Mouse (Mus musculus) liver (tissue): ENCODE data around the gene Tnfrsf21.

ENCODE experiments used
- DNase-seq: peaks from one replicate; pipeline ENCODE4 v3.0.0-alpha.2; 2020; ENCODE audit warnings: mixed read lengths

Tnfrsf21 gene

DNA sequence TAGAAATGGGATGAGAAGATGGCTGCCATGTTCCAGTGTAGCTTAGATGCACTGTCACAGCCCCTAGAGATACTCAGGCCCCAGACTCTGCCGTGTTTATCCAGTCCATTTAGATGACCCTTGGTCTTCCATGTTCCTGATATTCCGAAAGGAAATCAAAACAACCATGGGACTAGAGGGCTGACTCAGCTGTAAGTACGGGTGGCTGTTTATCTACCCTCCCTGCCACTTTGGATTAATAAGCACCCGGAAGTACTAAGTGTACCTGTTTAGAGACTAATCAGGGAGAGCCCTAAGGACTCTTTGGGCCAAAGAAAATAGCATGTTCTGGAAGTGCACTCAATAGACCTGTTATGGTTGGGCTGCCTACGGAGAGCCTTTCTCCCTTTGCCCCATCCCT is 64.9 kb downstream of the Tnfrsf21 start:
- no peak for DNase-seq

DNA sequence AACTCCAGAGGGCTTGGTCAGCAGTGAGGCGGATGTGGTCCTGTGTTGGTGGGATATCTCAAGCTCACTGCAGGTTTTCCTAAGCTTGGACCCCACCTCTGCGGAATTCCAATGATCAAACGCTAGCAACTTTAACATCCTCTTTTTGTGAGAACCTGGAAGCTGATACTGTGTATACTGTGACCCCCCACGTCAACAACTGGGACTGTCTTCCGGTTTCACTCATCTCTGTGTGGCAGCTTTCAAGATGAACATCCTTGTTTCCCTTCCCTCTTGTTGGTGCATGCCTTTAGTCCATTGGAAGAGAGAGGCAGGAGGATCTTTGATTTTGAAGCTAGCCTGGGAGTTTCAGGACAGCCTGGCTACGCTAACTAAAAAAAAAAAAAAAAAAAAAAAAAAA is 73.1 kb downstream of the Tnfrsf21 start:
- DNase-seq: no peak

DNA sequence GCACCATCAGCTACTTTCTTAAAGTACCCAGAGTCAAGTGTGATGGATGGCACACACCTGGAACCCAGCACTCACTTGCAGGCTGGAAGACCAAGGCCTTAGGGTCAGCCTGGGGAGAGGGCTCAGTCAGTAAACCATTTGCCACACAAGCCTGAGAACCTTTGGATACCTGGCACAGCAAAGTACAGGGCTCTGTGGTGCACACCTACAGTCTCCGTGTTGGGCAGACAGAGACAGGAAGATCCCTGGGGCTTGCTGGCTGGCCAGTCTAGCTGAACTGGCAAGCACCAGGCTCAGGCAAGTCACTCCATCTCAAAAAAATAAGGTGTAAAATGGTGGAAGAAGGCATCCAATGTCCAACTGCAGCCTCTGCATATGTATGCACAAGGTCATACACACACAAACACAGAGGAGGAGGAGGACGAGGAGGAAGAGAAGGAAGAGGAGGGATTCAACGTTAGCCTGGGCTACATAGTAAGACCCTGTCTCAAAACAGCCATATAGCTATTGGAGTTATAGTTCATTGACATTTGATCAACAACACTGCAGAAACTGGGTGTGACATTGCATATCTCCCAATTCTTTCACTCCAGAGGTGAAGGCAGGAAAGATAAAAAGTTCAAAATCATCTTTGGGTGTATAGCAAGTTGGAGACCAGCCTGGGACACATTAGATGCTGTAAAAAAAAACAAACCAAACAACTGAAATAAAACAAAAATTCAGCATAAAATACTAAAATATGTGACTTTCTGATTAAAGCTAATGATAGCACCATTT is 74.8 kb downstream of the Tnfrsf21 start:
- no peak for DNase-seq

GRCm38 (mm10) chr17:43092280-43092995 is 76.1 kb downstream of the Tnfrsf21 start:
- DNase-seq: no peak

- DNase-seq: no peak
Observed at GRCm38 (mm10) chr17:43094285-43094684, 77.9 kb downstream of the Tnfrsf21 start.

GRCm38 (mm10) chr17:43097101-43097688 is 80.8 kb downstream of the Tnfrsf21 start:
- no peak for DNase-seq

DNA sequence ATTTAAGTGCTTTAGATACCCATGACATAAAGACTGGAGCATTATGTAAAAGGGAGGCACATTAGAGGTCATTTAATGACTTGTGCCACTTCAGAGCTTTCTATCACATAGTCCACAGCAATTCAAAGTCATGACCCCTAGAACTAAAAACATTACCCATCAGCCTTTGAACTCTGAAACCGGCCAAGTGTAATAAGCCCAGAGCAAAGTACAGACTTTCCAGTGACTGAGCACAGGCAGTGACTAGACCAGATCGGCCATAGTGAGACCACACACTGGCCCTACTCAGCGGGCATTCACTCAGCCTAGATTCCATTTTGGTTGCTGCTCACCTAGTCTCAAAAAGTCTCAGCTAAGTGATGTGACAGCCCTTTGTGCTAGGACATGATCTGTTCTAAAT is 89.8 kb downstream of the Tnfrsf21 start:
- DNase-seq: no peak

DNA sequence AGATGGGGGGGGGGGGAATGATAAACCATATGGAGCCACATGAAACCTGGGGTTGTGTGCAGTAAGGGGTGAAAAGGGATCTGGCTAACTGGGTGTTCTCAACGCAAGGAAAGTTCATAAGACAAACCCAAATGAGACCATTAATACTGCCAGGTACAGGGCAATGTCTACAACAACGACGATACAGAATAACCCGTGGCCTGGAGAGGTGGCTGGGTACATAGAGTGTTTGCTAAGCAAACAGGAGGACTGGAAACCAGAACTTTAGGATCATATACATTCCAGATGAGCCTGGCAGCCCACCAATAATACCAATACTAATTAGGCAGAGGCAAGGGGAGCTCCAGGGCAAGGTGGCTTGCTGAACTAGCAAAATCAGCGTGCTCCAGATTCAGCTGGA is 91.0 kb downstream of the Tnfrsf21 start:
- DNase-seq: no peak

GRCm38 (mm10) chr17:43109501-43109900 is 93.1 kb downstream of the Tnfrsf21 start:
- no peak for DNase-seq

DNA sequence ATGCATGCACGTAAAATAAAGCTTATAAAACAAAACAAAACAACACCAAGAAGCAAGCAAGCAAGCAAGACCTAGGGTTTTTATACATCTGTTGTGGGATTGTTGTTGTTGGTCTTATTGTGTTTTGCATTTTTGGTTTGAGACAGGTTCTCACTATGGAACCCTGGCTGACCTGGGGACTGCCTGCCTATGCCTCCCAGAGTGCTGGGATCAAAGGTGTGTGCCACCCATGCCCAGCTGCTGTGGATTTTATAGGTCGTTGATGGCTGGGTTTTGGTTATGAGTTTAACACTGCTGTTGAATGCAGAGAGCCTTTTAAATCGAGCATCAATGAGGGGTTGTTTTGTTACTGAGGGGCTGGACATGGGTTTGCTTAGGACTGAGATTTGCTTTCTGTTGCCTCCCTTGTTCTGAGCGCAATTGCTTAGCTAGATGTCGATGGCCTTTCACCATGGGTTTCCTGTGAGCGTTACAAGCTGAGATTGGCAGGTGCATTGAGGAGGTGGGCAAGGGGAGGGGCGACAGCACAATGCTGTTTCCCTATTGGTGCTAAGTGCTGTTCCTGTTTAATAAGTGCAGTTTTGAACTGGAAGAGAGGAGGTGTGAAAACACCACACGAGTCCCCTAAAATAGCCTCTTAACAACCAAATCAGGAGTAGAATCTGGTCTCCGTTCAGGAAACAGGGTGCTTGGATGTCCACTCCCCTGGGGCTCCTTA is 94.0 kb downstream of the Tnfrsf21 start:
- DNase-seq: no peak

GRCm38 (mm10) chr17:43113391-43113984 is 97.1 kb downstream of the Tnfrsf21 start:
- no peak for DNase-seq

- no peak for DNase-seq
Observed at GRCm38 (mm10) chr17:43114086-43114581, 97.8 kb downstream of the Tnfrsf21 start.

DNA sequence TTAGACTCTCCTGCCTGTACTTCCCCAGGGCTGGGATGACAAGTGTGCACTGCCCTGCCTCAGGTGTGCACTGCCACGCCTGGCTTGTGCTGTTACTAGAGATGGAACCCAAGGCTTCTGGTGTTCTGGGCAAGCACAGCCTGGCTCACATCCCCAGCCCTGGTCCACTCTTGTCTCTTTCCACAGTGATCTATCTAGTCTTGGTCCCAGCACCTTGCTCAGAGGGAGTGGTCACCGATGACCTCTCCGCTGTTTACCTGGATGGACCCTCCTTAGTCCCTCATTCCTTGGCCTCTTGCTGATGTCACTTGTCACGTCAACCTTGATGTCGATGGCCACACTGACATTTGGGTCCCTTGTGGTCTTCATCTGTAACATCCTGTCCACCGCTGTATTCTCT is 98.6 kb downstream of the Tnfrsf21 start:
- no peak for DNase-seq

DNA sequence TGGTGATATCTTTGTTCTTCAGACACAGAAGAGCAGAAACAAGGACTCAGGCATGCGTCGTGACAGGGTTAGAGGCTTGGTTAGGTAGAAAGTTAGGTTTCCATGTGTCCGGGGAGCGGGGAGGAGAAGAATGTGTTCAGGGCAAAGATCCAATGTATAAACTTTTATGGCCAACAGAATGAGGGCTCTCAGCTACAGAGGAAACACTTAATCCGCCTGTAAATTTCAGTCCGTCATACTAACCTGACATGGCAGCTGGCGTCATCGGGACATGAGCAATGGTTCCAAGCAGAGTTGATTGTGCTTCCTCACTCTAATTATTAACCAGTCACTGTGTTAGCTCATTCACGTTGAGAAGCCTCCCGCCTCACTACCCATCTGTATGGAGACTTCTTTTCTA is 100.4 kb downstream of the Tnfrsf21 start:
- no peak for DNase-seq

GRCm38 (mm10) chr17:43119446-43119845 is 103.1 kb downstream of the Tnfrsf21 start:
- DNase-seq: no peak

DNA sequence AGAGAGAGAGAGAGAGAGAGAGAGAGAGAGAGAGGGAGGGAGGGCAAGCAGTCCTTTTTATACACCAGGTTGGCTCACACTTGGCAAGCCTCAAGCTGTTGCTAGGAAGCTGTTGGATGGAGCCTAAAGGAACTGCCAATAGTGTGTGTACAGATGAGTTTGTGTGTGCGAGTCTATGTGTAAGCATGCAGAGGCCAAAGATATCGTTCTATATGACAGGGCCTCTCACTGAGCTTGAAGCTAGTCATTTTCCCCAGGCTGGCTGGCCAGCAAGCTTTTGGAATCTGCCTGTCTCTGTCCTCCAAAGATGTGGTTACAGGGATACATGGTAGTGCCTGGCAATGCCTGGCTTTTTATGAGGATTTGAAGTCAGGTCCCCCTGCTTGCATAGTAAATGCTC is 104.7 kb downstream of the Tnfrsf21 start:
- no peak for DNase-seq

DNA sequence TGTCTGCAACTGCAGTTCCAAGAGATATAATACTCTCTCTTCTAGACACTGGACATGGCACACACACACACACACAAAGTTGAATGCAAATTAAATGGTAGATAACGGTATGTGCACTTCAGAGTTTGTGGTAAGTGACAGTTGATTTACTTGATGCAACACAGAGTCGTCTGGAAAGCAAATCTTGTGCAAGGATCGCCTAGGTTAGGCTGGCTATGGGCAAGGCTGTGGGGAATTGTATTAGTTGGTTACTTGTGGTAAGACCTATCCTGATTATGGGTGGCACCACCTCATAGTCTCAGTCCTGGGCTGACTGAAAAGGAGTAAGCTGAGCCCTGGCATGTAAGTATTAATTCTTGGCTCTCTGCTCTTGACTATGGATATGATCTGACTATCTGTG is 112.0 kb downstream of the Tnfrsf21 start:
- no peak for DNase-seq

GRCm38 (mm10) chr17:43128908-43129533 is 112.7 kb downstream of the Tnfrsf21 start:
- DNase-seq: no peak

- no peak for DNase-seq
Observed at GRCm38 (mm10) chr17:43130115-43130869, 113.9 kb downstream of the Tnfrsf21 start.

DNA sequence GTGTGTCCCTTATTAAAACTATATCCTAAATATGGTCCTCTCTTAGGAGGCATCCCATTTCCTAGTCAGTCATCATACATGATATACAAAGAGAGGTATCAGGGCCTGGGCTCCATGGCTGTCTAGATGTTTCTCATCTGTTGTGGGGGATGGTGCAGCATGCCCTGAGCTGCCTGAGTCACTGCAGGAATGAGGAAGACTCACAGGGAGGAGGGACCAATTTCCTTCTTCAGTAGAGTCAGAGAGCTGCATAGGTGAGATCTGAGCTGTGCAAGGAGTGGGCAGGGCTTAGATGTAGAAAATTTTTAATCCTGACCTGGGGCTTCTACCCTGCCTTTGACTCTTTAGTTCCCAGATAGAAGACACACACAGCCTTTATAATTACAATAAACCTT is 114.5 kb downstream of the Tnfrsf21 start:
- DNase-seq: no peak

GRCm38 (mm10) chr17:43132477-43132876 is 116.1 kb downstream of the Tnfrsf21 start:
- DNase-seq: no peak

DNA sequence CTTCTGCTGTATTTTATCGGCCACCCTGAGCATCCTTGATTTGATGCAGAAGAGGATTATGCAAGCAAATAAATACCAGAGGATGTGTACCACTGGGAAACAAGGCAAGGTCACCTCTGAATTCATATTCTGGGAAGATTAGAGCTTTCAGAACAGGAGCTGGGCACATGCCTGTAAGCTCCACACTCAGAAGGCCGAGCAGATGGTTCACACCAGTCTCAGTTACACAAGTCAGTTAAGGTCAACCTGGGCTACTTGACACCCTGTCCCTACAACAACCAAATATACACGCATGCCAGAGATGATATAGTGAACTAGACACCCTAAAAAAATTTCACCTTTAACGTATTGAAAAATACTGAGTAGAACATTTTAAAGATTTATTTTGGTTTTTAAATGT is 116.8 kb downstream of the Tnfrsf21 start:
- DNase-seq: no peak
